Mouse (Mus musculus): ENCODE measurements at regions not wholly inside any gene's neighbourhood (a gene's known extent, or its start where the extent isn't known, plus 50 kb on each side); places are given as distances from the start of the nearest gene placed in this dataset.

DNA sequence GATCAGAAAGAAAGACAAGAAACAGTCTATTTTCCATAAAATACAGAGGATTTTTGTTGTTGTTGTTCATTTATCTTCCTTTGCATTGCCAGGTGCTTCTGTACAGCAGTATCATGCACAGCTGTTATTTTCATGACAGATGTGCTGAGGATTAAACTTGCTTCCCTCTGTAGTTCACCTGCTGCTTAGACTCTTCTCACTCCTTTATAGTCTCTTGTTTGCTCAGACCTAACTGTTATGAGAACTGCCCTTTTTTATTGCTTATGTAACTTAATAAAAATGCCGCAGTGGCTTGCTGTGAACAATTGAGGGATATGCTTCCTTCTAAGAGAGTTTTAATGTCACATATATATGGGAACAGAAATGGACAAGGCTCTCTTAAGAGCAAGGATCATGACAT is 467.1 kb downstream of the Adcyap1 start:
- in situ Hi-C loops (cut with MboI; ENCODE audit: unreplicated experiment in 2 of 2), result no loop called here

GRCm38 (mm10) chr17:93676366-93676962 is 477.6 kb downstream of the Adcyap1 start:
- in situ Hi-C loops (cut with MboI; ENCODE audit: unreplicated experiment in 2 of 2), result no loop called here

DNA sequence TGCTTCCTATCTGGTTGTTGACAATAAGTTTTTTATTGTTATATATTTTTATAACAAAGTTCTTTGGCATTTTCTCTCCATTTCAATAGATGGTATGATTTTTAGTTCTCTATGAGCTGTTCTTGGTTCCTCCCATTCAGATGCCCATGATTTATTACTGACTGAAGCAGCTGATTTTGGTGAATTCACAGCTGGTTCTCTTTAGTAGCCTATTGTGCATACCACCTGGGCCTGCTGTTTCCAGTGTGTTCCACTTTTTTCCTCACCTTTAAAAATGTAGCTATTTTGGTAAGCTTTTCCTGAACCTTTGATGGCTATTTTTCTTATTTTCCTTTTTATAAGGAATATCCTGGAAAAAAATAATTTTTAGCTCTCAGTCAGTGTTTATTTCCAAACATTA is 501.9 kb downstream of the Adcyap1 start:
- in situ Hi-C loops (cut with MboI; ENCODE audit: unreplicated experiment in 2 of 2), result no loop called here

GRCm38 (mm10) chr17:93717623-93718022 is 518.8 kb downstream of the Adcyap1 start:
- in situ Hi-C loops (cut with MboI; ENCODE audit: unreplicated experiment in 2 of 2), result no loop called here

GRCm38 (mm10) chr17:93741341-93741740 is 542.5 kb downstream of the Adcyap1 start:
- in situ Hi-C loops (cut with MboI; ENCODE audit: unreplicated experiment in 2 of 2), result no loop called here

DNA sequence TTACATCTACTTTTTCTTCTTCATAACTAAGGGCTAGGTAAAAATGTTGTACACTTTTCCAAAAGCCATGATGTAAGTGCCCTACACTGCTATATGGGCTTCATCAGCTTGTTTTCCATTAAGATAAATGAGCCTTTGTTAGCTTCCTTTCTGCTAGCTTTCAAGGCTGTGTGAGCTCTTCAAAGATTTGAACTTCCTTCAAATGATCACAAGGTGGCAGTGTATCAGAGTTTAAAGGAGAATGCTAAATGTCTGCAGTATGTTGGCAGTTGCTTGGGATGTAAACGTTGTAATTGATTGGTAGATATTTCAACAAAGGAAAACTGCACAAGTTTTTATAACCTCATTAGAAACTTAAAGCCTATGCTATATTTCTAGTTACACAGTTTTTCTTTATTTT is 563.5 kb downstream of the Adcyap1 start:
- in situ Hi-C loops (cut with MboI; ENCODE audit: unreplicated experiment in 2 of 2), result loop anchor here (5.0 to 10.0 kb wide), 2 partner anchors 790 to 792 kb away; no protein-coding TSS in a partner anchor
